Mouse (Mus musculus) retina, adult 2 months (tissue): Measurements from ENCODE around the gene Arnt2.

Source experiments
- DNase-seq: peaks from one replicate; pipeline ENCODE4 v3.0.0-alpha.2; 2012; ENCODE audit warnings: low read depth, low spot score

Arnt2 gene

GRCm38 (mm10) chr7:84247960-84248665 lies 161.9 kb downstream of the Arnt2 start:
- no peak for DNase-seq

GRCm38 (mm10) chr7:84246878-84247277 lies 163.1 kb downstream of the Arnt2 start:
- DNase-seq: no peak

- no peak for DNase-seq
Observed at GRCm38 (mm10) chr7:84246093-84246492, 163.9 kb downstream of the Arnt2 start.

- DNase-seq: no peak
Observed at GRCm38 (mm10) chr7:84240406-84240805, 169.6 kb downstream of the Arnt2 start.

- DNase-seq: no peak
Observed at GRCm38 (mm10) chr7:84237655-84238054, 172.3 kb downstream of the Arnt2 start.

GRCm38 (mm10) chr7:84231396-84231795 lies 178.6 kb downstream of the Arnt2 start:
- no peak for DNase-seq

GRCm38 (mm10) chr7:84227652-84228051 lies 182.3 kb downstream of the Arnt2 start:
- no peak for DNase-seq

- DNase-seq: no peak
Observed at GRCm38 (mm10) chr7:84226909-84227308, 183.1 kb downstream of the Arnt2 start.

GRCm38 (mm10) chr7:84212112-84212511 lies 197.9 kb downstream of the Arnt2 start:
- DNase-seq: no peak

GRCm38 (mm10) chr7:84210585-84211291 lies 199.2 kb downstream of the Arnt2 start:
- no peak for DNase-seq

GRCm38 (mm10) chr7:84203981-84204380 lies 206.0 kb downstream of the Arnt2 start:
- DNase-seq: no peak

GRCm38 (mm10) chr7:84201151-84202068 lies 208.6 kb downstream of the Arnt2 start:
- DNase-seq: no peak

GRCm38 (mm10) chr7:84197208-84197860 lies 212.6 kb downstream of the Arnt2 start:
- DNase-seq: no peak
